Mouse (Mus musculus) embryonic facial prominence, embryonic 11.5 days (tissue): ENCODE measurements around the gene Cdc42se2. TPM values are rescaled to one million over a fixed set of nuclear protein-coding genes. Genes with fewer than 3 reads are reported as not detected.

Source experiments
- ATAC-seq: fragments of 200-750 bp; cut with Nextera tagmentation; replicated peaks from 2 replicates; pipeline ENCODE4 v1.8.0; 2017; ENCODE audit warnings: low read depth; ENCODE audit not compliant: insufficient number of reproducible peaks, low FRiP score, low TSS enrichment
- DNase-seq: peaks from one replicate; pipeline ENCODE4 v3.0.0-alpha.2; 2015; ENCODE audit warnings: low spot score
- H3K27ac ChIP-seq: fragments of 300-500 bp; sonication (generic); replicated peaks from 2 replicates; pipeline ENCODE4 v1.5.1; 2014; ENCODE audit warnings: mild to moderate bottlenecking, low read depth, low read length, control low read depth
- H3K27me3 ChIP-seq: fragments of 300-500 bp; sonication (generic); 2 replicates; pipeline ENCODE4 v1.6.1; 2014; ENCODE audit warnings: mild to moderate bottlenecking, low read length, moderate library complexity, mixed read lengths; ENCODE audit not compliant: control insufficient read depth, insufficient read depth
- H3K36me3 ChIP-seq: fragments of 300-500 bp; sonication (generic); replicated peaks from 2 replicates; pipeline ENCODE4 v1.6.1; 2014; ENCODE audit warnings: low read depth, mild to moderate bottlenecking, low read length, moderate library complexity, mixed read lengths; ENCODE audit not compliant: control insufficient read depth, insufficient read depth
- H3K4me1 ChIP-seq: fragments of 300-500 bp; sonication (generic); 2 replicates; pipeline ENCODE4 v1.6.1; 2014; ENCODE audit warnings: low read length, mixed read lengths; ENCODE audit not compliant: control insufficient read depth, insufficient read depth
- H3K4me2 ChIP-seq: fragments of 300-500 bp; sonication (generic); 2 replicates; pipeline ENCODE4 v1.6.1; 2014; ENCODE audit warnings: low read depth, mild to moderate bottlenecking, control low read depth, low read length, moderate library complexity
- H3K4me3 ChIP-seq: fragments of 300-500 bp; sonication (generic); 2 replicates; pipeline ENCODE4 v1.5.1; 2014; ENCODE audit warnings: low read depth, low read length, control low read depth
- H3K9ac ChIP-seq: fragments of 300-500 bp; sonication (generic); replicated peaks from 2 replicates; pipeline ENCODE4 v1.6.1; 2014; ENCODE audit warnings: mild to moderate bottlenecking, control low read depth, low read length
- H3K9me3 ChIP-seq: fragments of 300-500 bp; sonication (generic); replicated peaks from 2 replicates; pipeline ENCODE4 v1.6.1; 2016; ENCODE audit warnings: mild to moderate bottlenecking, low read length, inconsistent platforms, mixed read lengths; ENCODE audit not compliant: control insufficient read depth
- WGBS: fragments of 180-500 bp; shearing (Covaris S2); extraction: QIAGEN DNeasy Blood & Tissue Kit; methylation state at CpG from one replicate; pipeline ENCODE4 v1.1.7; 2014; 5-methylcytosine and 5-hydroxymethylcytosine counted together
- polyA plus RNA-seq: library from polyadenylated mRNA; unstranded; fragments of >200 nt; fragmentation: Nextera tagmentation; extraction: Ambion mirVana; gene quantifications from 2 replicates; pipeline ENCODE4 v1.2.1, GENCODE M21; 2014

Cdc42se2 gene
- polyA plus RNA-seq, 1 experiment from 2014 or later = 150 TPM

DNA sequence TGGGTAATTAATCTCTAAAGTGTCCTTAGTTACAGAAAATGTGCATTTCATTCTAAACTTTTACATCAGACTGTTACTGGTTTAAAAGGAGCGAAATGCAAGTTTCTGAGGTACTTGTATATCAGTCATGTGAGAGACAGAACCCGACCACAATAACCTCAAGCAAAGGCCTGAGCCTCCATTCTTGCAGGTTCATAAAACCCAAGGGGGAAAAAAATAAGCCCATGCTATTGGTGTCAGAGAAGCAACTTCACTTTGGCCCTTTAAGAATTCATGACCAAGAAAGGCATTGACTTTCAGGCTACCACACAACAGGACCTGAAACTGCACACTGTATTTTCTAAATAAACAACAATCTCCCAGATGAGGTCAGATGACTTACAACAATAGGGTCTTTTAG, 59.1 kb downstream of the Cdc42se2 start:
- no peaks in the 10 kb centered on the region for H3K27me3 ChIP-seq
- no peak overlapping the region for H3K4me3 ChIP-seq
- H3K36me3 ChIP-seq = peaks cover 3% of the 10 kb centered on the region
- H3K4me2 ChIP-seq = no peak overlapping the region
- ATAC-seq = no peak
- DNase-seq = no peak
- H3K4me1 ChIP-seq = no peaks in the 10 kb centered on the region
- no peak overlapping the region for H3K27ac ChIP-seq
- H3K9me3 ChIP-seq = no peaks in the 10 kb centered on the region
- WGBS = 94% methylated on average over 2 of the region's 2 CpGs
- H3K9ac ChIP-seq = no peak overlapping the region

DNA sequence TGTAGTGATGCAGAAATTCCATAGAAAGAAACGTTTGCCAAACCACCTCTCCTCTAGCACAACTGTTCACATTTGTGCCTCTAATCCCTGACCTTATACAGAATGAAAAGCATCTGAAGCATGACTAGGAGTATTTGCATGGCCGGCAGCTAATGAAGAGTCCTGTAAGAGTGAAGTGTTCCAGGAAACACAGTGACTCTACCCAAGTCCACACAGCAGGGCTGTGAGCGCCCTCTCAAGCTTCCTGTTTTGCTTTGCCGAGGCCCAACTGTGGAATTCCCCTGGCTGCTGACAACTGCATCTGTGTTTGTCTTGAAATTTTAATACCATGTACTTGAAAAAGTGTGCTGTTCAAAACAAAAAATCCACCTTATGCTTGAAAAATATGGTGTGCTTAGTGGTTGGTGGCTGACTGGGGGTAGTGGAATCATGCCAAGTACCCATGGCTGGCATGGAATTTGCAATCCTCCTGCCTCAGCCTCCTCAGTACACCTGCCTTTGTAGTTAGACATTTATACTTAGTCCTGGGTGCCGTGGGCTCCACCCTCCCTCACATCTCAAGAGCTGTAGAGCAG, 60.1 kb downstream of the Cdc42se2 start:
- ATAC-seq = no peak
- no peak overlapping the region for H3K27ac ChIP-seq
- no peak for DNase-seq
- no peak overlapping the region for H3K4me3 ChIP-seq
- no peak overlapping the region for H3K4me2 ChIP-seq
- H3K27me3 ChIP-seq = no peaks in the 10 kb centered on the region
- no peaks in the 10 kb centered on the region for H3K4me1 ChIP-seq
- 80% methylated on average over 5 of the region's 5 CpGs for WGBS
- H3K9ac ChIP-seq = no peak overlapping the region
- no peaks in the 10 kb centered on the region for H3K9me3 ChIP-seq
- peaks cover 3% of the 10 kb centered on the region for H3K36me3 ChIP-seq

DNA sequence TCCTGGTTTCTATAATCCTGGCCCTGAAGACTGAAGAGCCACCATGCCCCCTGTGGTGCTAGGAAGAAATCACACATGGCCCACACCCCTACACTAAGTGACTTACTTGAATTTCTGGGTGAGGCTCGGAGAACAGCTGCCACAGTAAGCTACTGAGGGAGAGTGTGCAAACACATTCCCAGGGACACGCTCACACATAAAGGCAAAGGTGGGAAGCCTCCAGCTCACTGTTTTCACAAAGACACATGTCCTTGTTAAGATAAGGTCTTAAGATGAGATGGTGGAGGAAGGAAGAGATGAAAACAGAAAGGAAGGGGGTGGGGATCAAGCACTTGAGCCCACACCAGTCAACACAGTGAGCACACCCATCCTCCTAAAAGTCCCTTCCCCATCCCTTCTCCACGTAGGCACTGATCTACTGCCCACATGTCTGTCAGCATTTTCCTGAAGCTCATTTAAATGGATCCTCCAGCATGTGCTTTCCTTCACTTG, 60.9 kb downstream of the Cdc42se2 start:
- Histone ChIP-seq H3K9me3 (no peaks in the 10 kb centered on the region), H3K9ac (no peak overlapping the region), H3K27me3 (no peaks in the 10 kb centered on the region), H3K4me3 (no peak overlapping the region), H3K4me2 (no peak overlapping the region), H3K27ac (no peak overlapping the region), H3K36me3 (peaks cover 6% of the 10 kb centered on the region), H3K4me1 (no peaks in the 10 kb centered on the region)
- ATAC-seq (no peak), DNase-seq (no peak)
- WGBS = 82% methylated on average over 3 of the region's 3 CpGs

DNA sequence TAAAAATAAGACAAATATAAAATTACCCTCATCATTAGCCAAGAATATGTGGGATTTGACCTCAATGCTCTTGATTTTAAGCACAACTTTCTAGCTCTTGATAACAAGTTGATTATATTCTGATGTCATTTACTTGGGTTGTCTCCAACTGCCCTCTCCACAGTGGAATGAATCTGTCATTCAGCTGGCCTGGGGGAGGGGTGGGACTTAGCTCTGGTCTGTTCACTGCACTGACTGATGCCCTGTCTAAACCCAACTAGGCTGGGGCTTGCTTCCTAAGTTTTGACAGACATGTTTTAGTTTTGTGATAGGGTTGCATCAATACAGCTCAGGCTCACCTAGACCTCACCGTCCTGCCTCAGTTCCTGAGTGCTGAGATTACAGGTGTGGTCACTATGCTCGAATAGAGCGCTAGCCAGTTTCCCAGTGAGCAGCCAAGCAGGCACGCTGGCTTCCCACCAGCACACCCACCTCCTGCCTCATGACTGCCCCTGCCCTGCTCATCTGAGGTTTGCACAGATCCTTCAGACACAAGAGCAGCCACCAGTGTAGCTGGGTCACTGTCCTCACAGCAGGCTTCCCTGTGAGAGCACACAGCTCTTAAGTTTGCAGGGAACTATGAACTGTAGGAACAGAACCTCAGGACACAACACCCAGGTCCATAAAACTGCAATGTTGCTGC, 63.0 kb downstream of the Cdc42se2 start:
- Histone ChIP-seq H3K4me1 (no peaks in the 10 kb centered on the region), H3K4me2 (no peak overlapping the region), H3K9ac (no peak overlapping the region), H3K27ac (no peak overlapping the region), H3K9me3 (no peaks in the 10 kb centered on the region), H3K27me3 (no peaks in the 10 kb centered on the region), H3K4me3 (no peak overlapping the region), H3K36me3 (peaks cover 6% of the 10 kb centered on the region)
- DNase-seq (no peak), ATAC-seq (no peak)
- 94% methylated on average over 4 of the region's 4 CpGs for WGBS

DNA sequence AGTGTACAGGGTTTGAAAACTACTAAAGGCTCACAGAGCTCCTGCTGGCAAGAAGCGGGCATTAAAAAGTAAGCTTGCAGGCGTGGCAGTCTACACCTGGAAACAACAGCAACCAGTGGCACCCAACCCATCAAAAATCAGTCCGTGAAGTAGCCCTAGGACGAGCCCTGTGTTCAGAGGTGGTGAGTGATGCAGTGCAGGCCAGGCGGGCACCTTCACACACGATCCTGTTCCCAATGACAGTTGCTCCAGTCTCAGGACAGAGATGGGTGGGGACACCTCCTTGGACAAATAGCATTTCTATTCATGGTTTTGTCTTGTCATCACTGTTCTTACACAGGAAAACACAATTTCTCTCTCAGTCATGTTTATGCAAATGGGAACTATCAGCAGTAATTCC, 65.4 kb downstream of the Cdc42se2 start:
- WGBS = 90% methylated on average over 6 of the region's 6 CpGs
- Histone ChIP-seq H3K27me3 (no peaks in the 10 kb centered on the region), H3K9ac (no peak overlapping the region), H3K4me3 (no peak overlapping the region), H3K36me3 (peaks cover 3% of the 10 kb centered on the region), H3K9me3 (no peaks in the 10 kb centered on the region), H3K4me1 (no peaks in the 10 kb centered on the region), H3K27ac (no peak overlapping the region), H3K4me2 (no peak overlapping the region)
- ATAC-seq = no peak
- no peak for DNase-seq

DNA sequence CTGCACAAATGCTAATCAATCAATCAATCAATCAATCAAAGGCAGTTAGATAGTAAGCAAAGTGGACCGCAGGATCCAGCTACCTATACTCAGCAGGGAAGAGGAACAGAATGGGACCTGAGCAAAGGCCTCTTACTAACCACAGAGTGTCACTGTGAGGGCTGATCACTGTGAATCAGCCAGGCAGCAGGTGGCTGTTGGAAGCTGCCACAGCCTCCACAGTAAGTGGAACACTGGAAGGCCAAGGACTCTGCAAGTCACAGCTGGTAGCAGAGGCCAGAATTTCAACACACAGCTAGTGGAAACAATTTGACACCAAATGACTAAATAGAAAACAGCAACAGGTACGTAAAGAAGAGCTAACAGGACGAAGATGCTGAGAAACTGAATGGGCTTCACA, 68.9 kb downstream of the Cdc42se2 start:
- no peak overlapping the region for H3K4me3 ChIP-seq
- ATAC-seq = no peak
- no peak overlapping the region for H3K27ac ChIP-seq
- no peak overlapping the region for H3K4me2 ChIP-seq
- H3K9me3 ChIP-seq = no peaks in the 10 kb centered on the region
- DNase-seq = no peak
- H3K27me3 ChIP-seq = no peaks in the 10 kb centered on the region
- H3K4me1 ChIP-seq = no peaks in the 10 kb centered on the region
- H3K9ac ChIP-seq = no peak overlapping the region
- WGBS = 88% methylated on average over 3 of the region's 3 CpGs
- peaks cover 3% of the 10 kb centered on the region for H3K36me3 ChIP-seq

DNA sequence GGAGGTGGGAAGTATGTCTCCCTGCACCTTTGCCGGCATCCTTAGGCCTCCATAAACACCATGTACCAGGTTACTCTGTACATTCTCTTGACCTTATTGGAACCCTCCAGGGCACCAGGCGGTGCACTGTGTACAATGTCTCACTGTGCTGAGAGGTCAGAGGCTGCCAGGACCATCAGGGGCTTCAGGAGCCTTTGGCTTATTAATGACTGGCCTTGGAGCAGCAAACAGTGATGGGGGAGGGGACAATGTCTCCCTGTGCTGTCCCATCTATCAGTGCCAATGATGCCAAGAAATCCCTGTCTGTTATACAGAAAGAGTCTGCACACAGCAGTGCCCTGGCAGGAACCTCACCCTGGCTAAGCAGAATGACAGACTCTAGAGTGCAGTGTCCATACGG, 69.6 kb downstream of the Cdc42se2 start:
- ATAC-seq (no peak), DNase-seq (no peak)
- no peak overlapping the region for H3K4me2 ChIP-seq
- no peak overlapping the region for H3K4me3 ChIP-seq
- no peaks in the 10 kb centered on the region for H3K27me3 ChIP-seq
- no peak overlapping the region for H3K27ac ChIP-seq
- peaks cover 3% of the 10 kb centered on the region for H3K36me3 ChIP-seq
- H3K9me3 ChIP-seq = no peaks in the 10 kb centered on the region
- WGBS = 74% methylated on average over 3 of the region's 3 CpGs
- H3K4me1 ChIP-seq = no peaks in the 10 kb centered on the region
- H3K9ac ChIP-seq = no peak overlapping the region

DNA sequence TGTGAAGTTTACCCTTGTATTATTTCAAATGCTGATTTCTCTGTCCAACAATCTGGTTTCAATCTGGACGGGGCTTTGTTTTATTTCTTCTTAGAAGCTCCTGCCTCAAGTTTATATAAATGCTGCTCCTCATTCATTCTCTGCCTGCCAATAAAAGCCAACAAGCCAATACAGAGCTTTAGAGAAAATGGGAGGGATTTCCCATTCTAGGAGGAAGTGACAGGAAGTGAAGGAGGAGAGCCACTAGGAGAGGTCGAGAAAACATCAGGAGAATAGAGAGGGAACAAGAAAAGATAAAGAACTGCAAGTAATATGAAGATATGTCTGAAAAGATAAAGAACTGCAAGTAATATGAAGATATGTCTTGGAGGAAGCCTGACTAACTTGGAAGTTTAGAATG, 74.6 kb downstream of the Cdc42se2 start:
- H3K27ac ChIP-seq = no peak overlapping the region
- H3K4me1 ChIP-seq = no peaks in the 10 kb centered on the region
- H3K4me3 ChIP-seq = no peak overlapping the region
- no peak overlapping the region for H3K9ac ChIP-seq
- no peak for ATAC-seq
- no peaks in the 10 kb centered on the region for H3K9me3 ChIP-seq
- H3K27me3 ChIP-seq = no peaks in the 10 kb centered on the region
- no peak for DNase-seq
- 76% methylated on average over 2 of the region's 2 CpGs for WGBS
- no peaks in the 10 kb centered on the region; the same call in 1 of the 2 replicates for H3K36me3 ChIP-seq
- H3K4me2 ChIP-seq = no peak overlapping the region
